Mouse (Mus musculus) liver, adult (tissue): Measurements from ENCODE around the gene Svop.

Experiments used
- GATA4 ChIP-seq: IDR thresholded peaks from 2 replicates; pipeline ENCODE4 v1.6.1; 2014; ENCODE audit warnings: mild to moderate bottlenecking, low read length; ENCODE audit not compliant: insufficient replicate concordance

Svop gene

DNA sequence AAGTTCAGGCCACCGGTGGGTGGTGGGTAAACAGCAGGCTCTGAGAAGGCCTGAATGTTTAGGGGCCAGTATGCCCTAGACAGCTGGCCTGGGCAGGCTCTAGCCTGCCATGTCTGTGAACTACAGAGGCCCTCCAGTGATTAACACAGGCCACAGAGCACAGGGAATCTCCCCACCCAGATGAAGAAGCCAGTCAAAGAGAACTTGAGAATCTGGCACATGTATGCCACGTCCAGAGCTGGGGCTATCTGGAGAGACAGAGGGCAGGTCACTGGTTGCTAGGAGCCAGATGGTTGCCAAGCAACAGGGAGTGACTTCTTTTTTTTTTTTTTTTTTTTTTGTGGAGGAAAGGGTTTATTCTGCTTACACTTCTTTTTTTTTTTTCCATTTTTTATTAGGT, 19.1 kb downstream of the Svop start:
- no peak for TF ChIP-seq GATA4

DNA sequence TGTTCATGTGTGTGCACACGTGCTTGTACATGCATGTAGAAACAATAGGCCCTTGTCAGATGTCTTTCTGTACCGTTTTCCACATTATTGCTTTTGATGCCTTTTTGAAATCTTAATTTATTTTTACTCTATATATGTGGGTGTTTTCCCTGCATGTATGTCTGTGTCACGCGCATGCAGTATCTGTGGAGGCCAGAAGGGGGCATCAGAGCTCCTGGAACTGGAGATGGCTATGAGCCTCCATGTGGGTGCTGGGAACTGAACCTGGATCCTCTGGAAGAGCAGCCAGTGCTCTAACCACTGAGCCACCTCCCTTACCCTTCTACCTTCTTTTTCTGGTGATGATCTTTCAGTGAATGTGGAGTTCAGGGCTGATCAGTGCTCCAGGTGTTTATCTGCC, 20.5 kb downstream of the Svop start:
- TF ChIP-seq GATA4, result no peak

DNA sequence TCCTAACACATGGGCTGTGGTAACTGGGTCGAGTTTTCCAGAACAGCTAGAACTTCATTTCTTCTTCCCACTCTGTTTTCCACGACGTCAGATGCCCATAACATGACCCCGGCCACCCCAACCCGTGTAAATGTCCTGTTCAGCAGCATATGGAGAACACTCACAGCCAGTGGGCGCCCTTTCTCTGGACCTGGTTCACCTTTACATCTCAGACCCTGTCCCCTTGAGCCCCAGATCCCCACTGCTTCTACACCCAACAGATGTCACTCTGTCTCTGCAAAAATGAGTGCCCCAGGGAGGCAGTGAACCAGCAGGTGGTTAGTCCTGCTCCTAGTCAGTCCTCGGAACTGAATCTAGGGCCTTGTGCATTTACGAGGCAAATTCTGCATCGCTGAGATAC, 23.4 kb downstream of the Svop start:
- TF ChIP-seq GATA4, result no peak

DNA sequence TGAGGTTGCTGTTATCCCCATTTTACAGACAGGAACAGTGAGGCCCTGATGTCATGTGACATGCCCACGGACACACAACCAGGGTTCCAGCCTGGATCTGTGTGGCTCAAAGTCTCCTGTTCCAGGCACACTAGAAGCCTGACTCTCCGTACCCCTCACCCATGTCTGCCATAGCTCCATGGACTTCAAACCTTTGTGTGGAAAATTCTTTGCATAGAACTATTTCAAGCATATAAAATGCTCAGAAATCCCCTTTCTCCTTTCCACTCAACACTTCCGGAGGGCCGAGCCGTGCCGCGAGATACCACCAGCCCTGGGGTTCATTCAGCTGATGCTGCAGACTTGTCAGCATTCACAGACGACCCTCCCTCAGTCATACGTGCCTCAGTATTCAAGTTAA, 23.8 kb downstream of the Svop start:
- no peak for TF ChIP-seq GATA4

DNA sequence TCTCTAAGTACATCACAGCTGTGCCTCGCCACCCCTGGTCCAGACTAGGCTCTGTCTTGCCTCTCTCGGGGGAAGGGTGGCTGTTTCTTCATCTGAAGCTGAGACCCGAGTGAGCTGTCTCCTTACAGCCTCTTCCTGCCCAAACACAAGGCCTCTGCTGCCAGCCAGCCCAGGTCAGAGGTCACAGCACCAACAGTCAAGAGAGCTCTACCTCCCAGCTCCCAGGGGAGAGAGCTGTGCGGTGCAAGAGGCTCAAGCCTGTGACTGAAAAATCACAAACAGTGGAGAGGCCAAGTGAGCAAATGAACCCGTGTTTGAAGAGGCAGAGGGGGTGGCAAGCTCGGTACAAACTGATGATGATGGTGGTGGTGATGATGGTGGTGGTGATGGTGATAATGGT, 24.8 kb downstream of the Svop start:
- no peak for TF ChIP-seq GATA4

DNA sequence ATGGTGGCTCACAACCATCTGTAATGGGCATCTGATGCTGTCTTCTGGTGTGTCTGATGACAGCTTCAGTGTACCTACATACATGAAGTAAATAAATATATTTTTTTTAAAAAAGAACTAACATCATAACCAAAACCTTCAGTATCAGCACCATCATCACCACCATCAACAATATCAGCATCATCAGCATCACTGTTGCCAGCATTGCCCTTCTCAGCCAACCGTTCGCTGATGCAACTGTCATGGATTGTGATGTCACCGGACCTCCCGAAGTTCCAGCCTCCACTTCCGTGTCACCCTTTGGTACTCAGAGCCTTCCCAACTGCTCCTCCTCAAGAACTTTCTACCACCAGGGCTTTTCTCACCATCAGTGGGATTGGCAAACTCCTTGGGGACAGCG, 26.2 kb downstream of the Svop start, which contains the start of gene Usp30:
TSS of gene Usp30 (plus strand) at position 301 of the 400 bp plus-strand sequence.
- TF ChIP-seq GATA4, result no peak

DNA sequence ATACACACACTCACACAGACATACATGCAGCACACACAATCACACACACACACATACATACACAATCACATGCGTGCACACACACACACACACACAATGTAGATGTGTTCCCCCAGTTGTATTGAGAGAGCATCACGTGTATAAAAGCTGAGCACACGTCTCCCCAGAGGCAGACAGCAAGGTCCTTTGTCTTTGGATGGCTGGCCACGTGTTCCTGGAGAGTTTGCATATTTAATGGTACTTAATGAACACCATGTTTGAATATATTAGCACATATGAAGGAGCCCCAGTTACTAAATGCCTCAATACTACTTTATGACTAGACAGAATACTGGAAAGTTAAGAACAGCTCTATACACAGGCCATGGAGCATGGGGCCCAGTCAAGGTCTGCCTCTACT, 27.4 kb downstream of the Svop start:
- no peak for TF ChIP-seq GATA4

DNA sequence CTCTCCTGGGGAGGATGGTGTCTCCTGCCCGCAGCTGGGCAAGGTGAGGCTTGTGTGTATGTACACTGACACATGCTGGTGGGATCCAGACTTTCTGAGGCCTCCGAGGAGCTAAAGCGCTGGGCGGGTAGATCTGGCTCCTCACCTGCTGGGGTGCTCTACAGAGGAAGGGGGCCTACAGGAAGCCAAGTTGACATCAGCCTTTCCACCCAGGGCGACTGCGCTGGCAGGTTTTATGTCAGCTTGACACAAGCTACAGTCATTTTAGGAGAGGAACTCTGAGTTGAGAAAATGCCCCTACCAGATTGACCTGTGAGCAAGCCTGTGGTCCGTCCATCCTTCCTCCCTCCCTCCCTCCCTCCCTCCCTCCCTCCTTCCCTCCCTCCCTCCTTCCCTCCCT, 29.7 kb downstream of the Svop start:
- no peak for TF ChIP-seq GATA4

DNA sequence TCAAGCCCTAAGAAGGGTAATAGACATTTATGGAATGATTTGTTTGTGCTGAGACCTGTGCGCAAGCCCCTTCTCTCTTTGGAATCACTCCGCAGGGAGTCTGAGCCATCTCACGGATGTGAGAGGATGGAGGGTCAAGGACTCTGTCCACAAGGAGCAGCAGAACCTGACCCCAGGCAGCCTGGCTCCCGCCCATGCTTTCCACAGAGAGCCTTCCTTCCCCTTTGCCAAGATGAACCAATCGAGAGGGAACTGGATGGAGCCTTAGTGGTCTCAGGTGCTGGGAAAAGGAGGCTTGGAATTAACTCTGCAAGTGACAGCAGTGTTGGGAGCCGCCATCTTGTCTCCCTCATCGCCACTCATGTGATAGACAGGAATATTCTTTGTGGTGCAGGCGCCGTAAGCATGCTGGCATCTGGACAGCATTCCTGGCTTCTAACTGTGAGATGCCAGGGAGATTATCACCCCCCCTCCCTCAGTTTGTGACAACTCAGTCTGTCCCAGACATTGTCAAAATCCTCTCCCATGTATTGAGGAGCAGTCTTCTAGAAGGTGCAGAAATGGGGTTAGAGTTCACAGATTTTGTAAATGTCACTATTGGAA, 34.1 kb downstream of the Svop start:
- no peak for TF ChIP-seq GATA4

DNA sequence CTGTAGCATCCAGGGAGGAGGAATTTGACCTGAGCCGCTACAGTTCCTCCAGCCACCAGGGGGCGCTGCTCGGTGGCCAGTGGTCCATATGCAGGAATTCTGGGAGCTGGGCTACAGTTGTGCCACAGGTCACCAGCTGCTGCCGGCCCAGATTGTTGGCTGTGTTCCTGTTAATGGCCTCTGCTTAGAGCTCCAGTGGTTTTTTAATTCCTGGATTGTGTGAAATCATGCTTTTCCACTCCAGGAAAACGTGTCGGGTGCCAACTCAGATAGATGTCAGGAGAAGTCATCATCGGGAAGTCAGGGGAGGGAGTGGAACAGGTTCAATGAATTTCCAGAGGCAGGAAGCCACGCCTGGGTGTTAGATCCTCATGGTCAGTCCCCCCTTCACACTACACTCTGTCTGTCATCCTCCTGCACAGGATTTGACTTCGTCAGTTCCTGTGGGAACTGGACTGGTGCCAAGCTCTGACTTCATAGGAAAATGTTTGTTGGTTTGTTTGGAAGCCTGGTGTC, 39.1 kb downstream of the Svop start:
- TF ChIP-seq GATA4, result no peak

DNA sequence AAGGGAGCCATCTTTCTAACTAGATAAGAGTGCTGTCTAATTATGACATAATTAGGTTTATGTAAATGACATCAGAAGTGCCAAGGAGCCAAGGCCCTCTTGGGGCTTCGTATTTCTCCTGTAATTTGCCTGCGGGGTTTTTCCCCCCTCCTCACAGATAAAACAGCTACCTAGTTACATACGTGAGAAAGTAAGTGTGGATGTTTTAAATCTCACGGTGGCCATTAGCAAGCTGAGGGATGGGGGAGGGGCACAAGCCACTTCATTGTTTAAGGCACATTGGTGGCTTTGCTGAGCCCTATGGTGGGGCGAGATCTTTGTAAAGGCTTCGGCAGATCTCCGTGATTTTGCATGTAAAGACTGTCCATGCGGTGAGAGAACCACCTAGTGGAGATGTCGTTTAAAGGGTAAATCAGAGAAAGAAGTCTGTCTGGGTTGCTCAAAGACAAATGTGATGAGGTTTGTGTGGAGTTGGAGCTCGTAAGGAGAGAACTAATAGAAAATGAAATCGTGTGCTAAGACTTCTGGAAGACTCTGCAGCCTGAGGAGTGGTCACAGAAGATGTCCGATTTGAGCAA, 42.5 kb downstream of the Svop start:
- no peak for TF ChIP-seq GATA4

DNA sequence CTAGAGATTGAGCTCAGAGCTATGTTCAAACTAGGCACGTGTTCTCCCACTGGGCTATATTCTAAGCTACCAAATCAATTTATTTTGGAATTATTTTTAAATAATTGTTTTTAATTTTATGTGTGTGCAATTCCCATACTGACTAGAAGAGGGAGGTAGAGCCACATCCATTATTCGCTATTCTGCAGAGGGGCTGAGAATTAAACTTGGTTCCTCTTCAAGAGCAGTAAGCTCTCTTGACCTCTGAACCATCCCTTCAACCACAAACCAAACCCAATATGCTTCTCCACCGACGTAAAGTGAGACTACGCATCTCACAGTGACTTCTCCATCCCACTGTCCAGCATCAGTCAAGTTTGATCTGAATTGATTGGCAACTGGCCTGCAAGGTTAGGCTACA, 44.2 kb downstream of the Svop start:
- no peak for TF ChIP-seq GATA4

DNA sequence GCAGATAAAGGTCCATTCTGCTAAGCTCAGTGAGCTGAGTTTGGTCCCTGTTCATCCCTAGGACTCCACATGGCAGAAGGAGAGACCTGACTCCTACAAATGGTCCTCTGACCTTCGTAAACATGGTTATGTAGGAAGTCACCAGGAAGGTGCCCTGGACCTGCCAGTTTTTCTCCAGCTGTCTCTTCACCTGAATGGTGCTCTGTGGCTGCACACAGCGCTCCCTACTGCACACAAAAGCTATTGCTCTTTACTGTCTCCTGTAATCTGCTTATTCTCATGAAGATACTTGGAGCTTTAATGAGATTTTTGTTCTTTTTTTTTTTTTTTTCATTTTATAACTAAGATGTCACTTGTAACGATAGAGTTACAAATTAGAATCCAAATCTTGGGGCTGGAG, 44.8 kb downstream of the Svop start:
- no peak for TF ChIP-seq GATA4

DNA sequence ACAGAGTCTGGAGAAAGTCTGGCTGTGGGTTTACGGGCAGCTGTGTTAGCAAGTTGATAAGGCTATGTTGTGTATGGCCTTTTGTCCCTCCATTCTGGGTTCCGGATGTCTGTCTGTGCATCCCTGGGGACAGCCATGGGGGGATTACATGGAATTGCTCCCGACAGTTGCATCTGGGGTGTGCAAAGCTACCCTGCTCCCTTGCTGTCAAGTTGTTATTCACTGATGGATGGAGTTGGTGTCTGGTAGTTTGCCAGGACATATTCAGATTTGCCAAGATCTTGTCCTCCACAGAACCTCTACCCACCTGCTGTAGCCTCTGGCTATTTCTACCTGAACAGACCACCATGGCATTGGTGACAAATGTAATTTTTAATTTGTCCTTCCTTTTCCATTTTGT, 45.2 kb downstream of the Svop start:
- TF ChIP-seq GATA4, result no peak

DNA sequence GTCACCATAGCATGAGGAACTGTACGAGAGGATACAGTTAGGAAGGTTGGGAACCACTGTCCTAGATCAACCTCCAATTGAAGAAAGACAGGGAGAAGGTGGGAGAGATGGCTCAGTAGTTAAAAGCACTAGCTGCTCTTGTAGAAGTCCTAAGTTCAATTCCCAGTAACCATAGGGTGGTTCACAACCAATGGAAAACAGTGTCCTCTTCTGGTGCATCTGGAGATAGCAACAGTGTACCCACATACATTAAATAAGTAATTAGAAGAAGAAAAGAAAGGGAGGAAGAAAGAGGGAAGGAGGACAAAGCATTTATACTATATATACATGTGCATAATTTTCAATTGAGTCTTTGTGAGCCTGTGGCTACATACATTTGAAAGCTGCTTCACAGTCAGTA, 46.2 kb downstream of the Svop start:
- no peak for TF ChIP-seq GATA4

DNA sequence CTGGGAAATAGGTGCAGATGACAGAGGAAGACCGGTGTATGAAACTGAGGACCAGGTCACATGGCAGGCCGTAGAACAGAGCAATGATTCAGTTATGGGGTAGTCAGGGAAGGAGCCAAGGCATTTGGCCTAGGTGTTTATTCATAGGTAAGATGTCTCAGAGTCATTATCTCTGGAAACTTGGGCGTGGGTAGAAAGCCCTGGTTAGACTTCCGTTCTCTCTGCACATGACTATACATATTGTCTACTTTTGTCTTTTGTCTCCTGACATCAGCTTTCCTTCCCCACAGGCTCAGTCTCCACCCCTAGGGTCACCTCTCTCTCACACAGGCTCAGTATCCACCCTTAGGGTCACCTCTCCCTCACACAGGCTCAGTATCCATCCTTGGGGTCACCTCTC, 47.6 kb downstream of the Svop start:
- no peak for TF ChIP-seq GATA4

DNA sequence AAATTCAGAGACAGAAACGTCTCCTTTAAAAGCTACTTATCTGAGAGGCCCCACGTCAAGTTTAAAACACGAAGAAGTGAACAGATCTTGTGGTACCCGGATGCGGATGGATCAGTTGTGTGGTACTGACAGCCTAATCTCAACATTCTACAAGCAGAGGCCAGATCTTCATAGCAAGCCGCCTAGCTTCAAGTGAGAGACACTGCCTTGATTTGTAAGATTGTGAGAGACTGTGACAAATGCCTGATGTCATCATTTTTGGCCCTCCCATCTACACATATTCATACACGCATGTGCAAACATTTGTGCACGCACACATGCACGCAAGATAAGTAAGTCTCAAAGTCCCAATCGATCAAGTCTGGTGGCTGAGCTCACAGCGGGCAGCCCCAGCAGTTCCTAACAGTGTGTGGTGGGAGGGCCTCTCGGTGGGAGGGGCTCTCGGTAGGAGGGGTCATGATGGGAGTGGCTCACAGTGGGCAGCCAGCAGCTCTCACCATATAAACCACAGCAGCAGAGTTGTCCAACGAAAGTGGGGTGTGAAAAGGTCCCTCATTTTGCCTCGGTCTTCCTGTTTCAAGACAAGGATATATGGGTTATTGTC, 49.9 kb downstream of the Svop start:
- no peak for TF ChIP-seq GATA4
